ENCODE assay signal across 1 mouse cellular context in genomic region chr14:79465623-79466022, GRCm38 (mm10).
TF ChIP-seq lines count a peak whose summit lies in the region.

No protein-coding gene starts in this region.

TF ChIP-seq in MEL, 35 proteins besides CTCF, POLR2A, EP300 and RAD21:
- TF ChIP-seq MYC (IDR thresholded peaks at IDR 0.05; ENCODE audit: low read depth, low read length) (peak; percentile 53; the same call in 1 of the 2 replicates), SMC3 (IDR thresholded peaks at IDR 0.05; ENCODE audit: low read depth, low read length) (peak; percentile 47), TAL1 (IDR thresholded peaks at IDR 0.05; ENCODE audit: low read length) (no peak)
